Mouse (Mus musculus): ENCODE data around the gene Bag1. TPM values are rescaled to one million over a fixed set of nuclear protein-coding genes. Genes with fewer than 3 reads are reported as not detected.

Bag1 gene
- polyA plus RNA-seq, 1 experiment = 66.0 TPM

DNA sequence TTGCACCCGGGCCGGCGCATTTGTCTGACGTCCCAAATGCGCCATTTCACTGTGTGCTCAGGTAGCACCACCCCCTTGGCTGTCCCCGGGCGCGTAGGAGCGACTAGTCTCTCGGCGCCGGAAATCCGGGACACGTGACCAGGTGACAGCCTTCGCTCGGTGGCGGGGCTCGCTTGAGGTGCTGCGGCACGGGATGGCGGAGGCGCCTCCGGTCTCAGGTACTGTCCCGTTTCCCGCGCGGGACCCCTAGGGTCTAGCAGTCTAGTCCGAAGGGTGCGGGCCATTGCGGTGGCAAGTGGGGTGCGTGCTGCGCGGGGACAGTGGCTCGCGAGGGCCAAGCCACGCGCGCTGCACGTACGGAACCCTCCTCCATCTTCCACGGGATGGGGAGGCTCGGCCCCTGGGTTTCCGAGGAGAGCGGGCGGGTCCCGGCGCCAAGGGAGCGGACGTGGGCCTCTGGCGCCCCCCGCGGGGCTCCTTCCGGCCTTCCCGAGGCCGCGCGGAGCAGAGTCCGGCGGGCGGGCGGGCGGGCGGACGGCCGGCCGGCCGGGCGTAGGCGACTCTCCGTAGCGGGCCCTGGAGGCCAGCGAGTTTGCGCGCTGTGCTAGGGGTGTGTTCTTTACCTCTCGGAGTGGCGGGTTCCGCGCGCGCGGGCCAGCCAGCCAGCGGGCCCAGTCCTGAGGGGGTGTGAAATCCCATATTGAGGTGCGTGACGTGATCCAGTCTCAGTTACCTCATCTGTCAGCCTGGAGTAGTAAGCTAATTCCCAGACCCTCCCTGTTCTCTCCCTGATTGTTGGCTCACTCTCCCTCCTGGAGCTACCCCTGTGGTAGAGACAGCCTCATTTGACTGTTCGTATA lies 23.0 kb upstream of the Bag1 start, which contains the start of gene Nfx1:
TSS of gene Nfx1 (plus strand) at position 65 of the 860 bp plus-strand sequence.
- peaks cover 55% of the 10 kb centered on the region for H3K36me3 ChIP-seq (ENCODE audit: control insufficient read depth)
- H3K27me3 ChIP-seq (ENCODE audit: control insufficient read depth) = no peaks in the 10 kb centered on the region
- H3K4me1 ChIP-seq (ENCODE audit: control insufficient read depth) = peaks cover 41% of the 10 kb centered on the region
- H3K4me3 ChIP-seq (replicated peaks) = peak within 1 kb of the TSS; percentile 89
- no peaks in the 10 kb centered on the region for H3K9me3 ChIP-seq (ENCODE audit: control insufficient read depth, low read length)
- TF ChIP-seq GATA1 (IDR thresholded peaks at IDR 0.05; ENCODE audit: low read length) = no peak
- TF ChIP-seq TAL1 (IDR thresholded peaks at IDR 0.05; ENCODE audit: low read length) = no peak

GRCm38 (mm10) chr4:40970592-40970841 lies 22.4 kb upstream of the Bag1 start:
- Histone ChIP-seq H3K36me3 (ENCODE audit: control insufficient read depth) (peaks cover 55% of the 10 kb centered on the region), H3K27me3 (ENCODE audit: control insufficient read depth) (no peaks in the 10 kb centered on the region)
- TF ChIP-seq GATA1 (IDR thresholded peaks at IDR 0.05; ENCODE audit: low read length) (no peak), TAL1 (IDR thresholded peaks at IDR 0.05; ENCODE audit: low read length) (no peak)

DNA sequence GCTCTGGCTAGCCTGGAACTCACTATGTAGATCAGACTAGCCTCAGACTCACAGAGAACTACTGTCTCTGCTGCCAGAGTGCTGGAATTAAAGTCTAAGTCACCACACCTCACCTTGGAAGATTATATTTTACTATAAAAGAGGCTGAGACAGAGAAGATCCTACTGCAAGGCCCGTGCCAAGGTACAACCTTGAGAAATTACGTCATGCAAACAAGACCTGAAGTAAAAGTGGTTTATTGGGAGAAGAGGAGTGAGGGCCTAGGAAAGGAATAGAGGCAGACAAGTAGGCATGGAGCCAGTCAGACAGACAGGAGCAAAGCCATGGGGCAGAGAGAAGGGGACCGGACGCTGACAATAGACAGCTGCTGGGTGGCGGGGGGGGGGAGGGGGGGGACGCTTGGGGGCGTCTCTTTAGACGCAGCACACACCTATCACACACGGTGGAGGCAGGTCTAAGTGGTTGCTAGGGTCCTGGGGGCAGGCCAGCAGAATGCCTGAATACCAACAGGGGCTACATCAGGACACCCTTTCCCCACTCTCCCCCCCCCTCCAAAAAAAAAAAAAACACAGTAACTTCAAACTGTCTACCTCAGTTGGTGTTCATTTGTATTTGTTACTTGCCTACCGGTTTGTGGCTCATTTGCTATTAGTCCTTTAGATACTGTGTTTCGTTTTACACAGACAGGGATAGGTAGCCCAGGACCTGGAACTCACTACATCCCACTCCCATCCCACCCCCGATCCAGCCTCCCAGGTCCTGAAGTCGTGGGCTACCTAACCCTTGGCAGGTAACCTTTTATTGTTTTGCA lies 21.9 kb upstream of the Bag1 start:
- Histone ChIP-seq H3K9me3 (ENCODE audit: control insufficient read depth, low read length) (no peaks in the 10 kb centered on the region), H3K36me3 (ENCODE audit: control insufficient read depth) (peaks cover 52% of the 10 kb centered on the region), H3K27me3 (ENCODE audit: control insufficient read depth) (no peaks in the 10 kb centered on the region), H3K4me3 (replicated peaks) (peak overlapping the region; percentile 89), H3K4me1 (ENCODE audit: control insufficient read depth) (peaks cover 39% of the 10 kb centered on the region)
- no peak for TF ChIP-seq GATA1 (IDR thresholded peaks at IDR 0.05; ENCODE audit: low read length)
- no peak for TF ChIP-seq TAL1 (IDR thresholded peaks at IDR 0.05; ENCODE audit: low read length)

More at GRCm38 (mm10) chr4:40970592-40970841, 22.4 kb upstream of the Bag1 start:
- Histone ChIP-seq H3K4me3 (replicated peaks) (peak overlapping the region; percentile 89), H3K9me3 (ENCODE audit: control insufficient read depth, low read length) (no peaks in the 10 kb centered on the region), H3K4me1 (ENCODE audit: control insufficient read depth) (peaks cover 41% of the 10 kb centered on the region)

- Histone ChIP-seq H3K36me3 (ENCODE audit: control insufficient read depth) (peaks cover 56% of the 10 kb centered on the region), H3K4me3 (replicated peaks) (no peak overlapping the region), H3K27me3 (ENCODE audit: control insufficient read depth) (no peaks in the 10 kb centered on the region), H3K9me3 (ENCODE audit: control insufficient read depth, low read length) (no peaks in the 10 kb centered on the region), H3K4me1 (ENCODE audit: control insufficient read depth) (peaks cover 38% of the 10 kb centered on the region)
- TF ChIP-seq GATA1 (IDR thresholded peaks at IDR 0.05; ENCODE audit: low read length) = no peak
- TF ChIP-seq TAL1 (IDR thresholded peaks at IDR 0.05; ENCODE audit: low read length) = no peak
These were observed 21.1 kb upstream of the Bag1 start for GRCm38 (mm10) chr4:40969161-40969560.

DNA sequence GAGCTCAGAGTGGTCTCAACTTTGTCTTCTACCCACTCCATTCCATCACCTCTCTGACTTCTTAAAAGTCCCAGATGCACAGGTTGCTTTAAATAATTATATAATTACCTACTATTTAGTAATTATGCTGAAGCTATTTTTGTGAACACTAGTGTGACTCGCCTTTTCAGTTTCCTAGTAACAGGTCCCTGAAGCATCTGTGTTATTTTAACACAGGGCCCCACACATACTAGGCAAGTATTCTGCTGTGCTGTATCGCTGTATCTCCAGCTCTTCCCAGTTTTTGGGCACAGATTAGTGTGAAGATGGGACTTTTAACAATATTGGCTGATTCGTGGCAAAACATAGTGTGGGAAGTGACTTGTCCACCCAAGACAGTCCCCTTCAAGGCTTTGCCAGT lies 15.4 kb upstream of the Bag1 start:
- Histone ChIP-seq H3K36me3 (ENCODE audit: control insufficient read depth) (peaks cover 90% of the 10 kb centered on the region), H3K27me3 (ENCODE audit: control insufficient read depth) (no peaks in the 10 kb centered on the region), H3K9me3 (ENCODE audit: control insufficient read depth, low read length) (no peaks in the 10 kb centered on the region), H3K4me3 (replicated peaks) (no peak overlapping the region), H3K4me1 (ENCODE audit: control insufficient read depth) (no peaks in the 10 kb centered on the region)
- TF ChIP-seq TAL1 (IDR thresholded peaks at IDR 0.05; ENCODE audit: low read length) (no peak), GATA1 (IDR thresholded peaks at IDR 0.05; ENCODE audit: low read length) (no peak)

DNA sequence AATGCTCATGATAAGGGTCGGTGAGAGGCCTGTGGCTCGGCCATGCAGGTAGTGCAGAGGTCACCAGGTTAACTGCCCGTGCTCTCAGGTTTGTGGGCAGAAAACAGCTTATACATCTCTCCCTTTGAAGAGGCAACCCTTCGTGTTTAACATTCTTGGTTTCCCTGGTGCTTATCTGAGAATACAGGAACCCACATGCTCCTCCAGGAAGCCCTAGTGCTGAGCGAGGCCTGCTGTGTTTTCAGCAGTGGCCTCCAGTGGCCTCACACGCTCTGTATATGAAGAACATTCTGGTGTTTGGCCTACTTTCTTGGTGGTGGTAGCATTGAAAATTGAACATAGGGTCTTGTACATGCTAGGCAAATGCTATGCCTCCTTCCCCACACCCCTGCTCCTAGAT lies 7.8 kb upstream of the Bag1 start:
- TF ChIP-seq GATA1 (IDR thresholded peaks at IDR 0.05; ENCODE audit: low read length) = no peak
- no peak for TF ChIP-seq TAL1 (IDR thresholded peaks at IDR 0.05; ENCODE audit: low read length)
- H3K27me3 ChIP-seq (ENCODE audit: control insufficient read depth) = no peaks in the 10 kb centered on the region
- peaks cover 7% of the 10 kb centered on the region for H3K4me1 ChIP-seq (ENCODE audit: control insufficient read depth)
- H3K36me3 ChIP-seq (ENCODE audit: control insufficient read depth) = peaks cover 90% of the 10 kb centered on the region
- H3K4me3 ChIP-seq (replicated peaks) = no peak overlapping the region
- no peaks in the 10 kb centered on the region for H3K9me3 ChIP-seq (ENCODE audit: control insufficient read depth, low read length)

GRCm38 (mm10) chr4:40953521-40953920 lies 5.4 kb upstream of the Bag1 start:
- TF ChIP-seq GATA1 (IDR thresholded peaks at IDR 0.05; ENCODE audit: low read length) (no peak), TAL1 (IDR thresholded peaks at IDR 0.05; ENCODE audit: low read length) (no peak)
- peaks cover 80% of the 10 kb centered on the region for H3K36me3 ChIP-seq (ENCODE audit: control insufficient read depth)
- no peak overlapping the region for H3K4me3 ChIP-seq (replicated peaks)
- H3K9me3 ChIP-seq (ENCODE audit: control insufficient read depth, low read length) = no peaks in the 10 kb centered on the region
- no peaks in the 10 kb centered on the region for H3K27me3 ChIP-seq (ENCODE audit: control insufficient read depth)
- H3K4me1 ChIP-seq (ENCODE audit: control insufficient read depth) = peaks cover 22% of the 10 kb centered on the region

DNA sequence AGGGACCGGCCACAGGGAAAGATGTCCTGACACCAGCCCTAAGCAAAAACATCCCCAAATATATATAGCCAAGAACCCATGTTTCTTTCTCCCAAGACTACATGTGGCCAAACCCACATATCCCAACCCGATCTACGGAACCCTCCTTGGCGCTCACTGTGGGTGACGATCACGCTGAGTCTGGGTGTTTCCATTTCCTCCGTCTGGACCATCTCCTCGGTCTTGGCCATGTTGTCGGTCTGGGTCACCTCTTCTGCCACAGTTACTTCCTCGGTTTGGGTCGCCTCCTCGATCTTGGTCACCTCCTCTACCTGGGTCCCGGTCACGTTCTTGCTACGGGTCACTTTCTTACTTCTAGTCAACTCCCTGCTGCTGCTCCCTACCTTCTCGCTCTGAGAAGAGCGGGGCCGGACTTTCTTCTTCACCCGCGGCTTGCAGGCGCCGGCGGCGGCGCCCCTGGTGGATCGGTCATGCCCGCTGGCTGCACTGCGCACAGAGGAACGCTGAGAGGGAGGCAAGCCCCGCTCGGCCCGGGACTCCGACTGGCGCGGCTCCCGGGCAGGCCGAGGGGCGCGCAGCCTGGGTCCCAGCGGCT lies 432 bp downstream of the Bag1 start:
- H3K27me3 ChIP-seq (ENCODE audit: control insufficient read depth) = no peaks in the 10 kb centered on the region
- H3K4me1 ChIP-seq (ENCODE audit: control insufficient read depth) = peaks cover 55% of the 10 kb centered on the region
- peaks cover 66% of the 10 kb centered on the region for H3K36me3 ChIP-seq (ENCODE audit: control insufficient read depth)
- peak overlapping the region; percentile 74 for H3K4me3 ChIP-seq (replicated peaks)
- TF ChIP-seq TAL1 (IDR thresholded peaks at IDR 0.05; ENCODE audit: low read length) = no peak
- no peak for TF ChIP-seq GATA1 (IDR thresholded peaks at IDR 0.05; ENCODE audit: low read length)
- H3K9me3 ChIP-seq (ENCODE audit: control insufficient read depth, low read length) = no peaks in the 10 kb centered on the region
